Mouse (Mus musculus) activated CD4-positive, CD25-positive, alpha-beta regulatory T cell, adult 4 months (primary cell): ENCODE results near the gene Syt16. TPM values are rescaled to one million over a fixed set of nuclear protein-coding genes. Genes with fewer than 3 reads are reported as not detected.

Experiments
- ATAC-seq: one replicate; pipeline ENCODE4 v1.8.0; 2017
- polyA plus RNA-seq, 2 experiments: library from polyadenylated mRNA; unstranded; fragments of 100-300 nt; shearing (Covaris generic); gene quantifications; one replicate each; pipeline ENCODE4 v1.2.1; 2017

Syt16 gene
- polyA plus RNA-seq, 2 experiments from 2014 or later = not detected

- no peak for ATAC-seq
Measured at GRCm38 (mm10) chr12:74014739-74015270, 17.3 kb downstream of the Syt16 start.

GRCm38 (mm10) chr12:74015491-74015890 lies 18.0 kb downstream of the Syt16 start:
- ATAC-seq = no peak

GRCm38 (mm10) chr12:74023260-74023659 lies 25.8 kb downstream of the Syt16 start:
- ATAC-seq = no peak

GRCm38 (mm10) chr12:74024912-74025311 lies 27.5 kb downstream of the Syt16 start:
- ATAC-seq = no peak

GRCm38 (mm10) chr12:74043225-74043624 lies 45.8 kb downstream of the Syt16 start:
- ATAC-seq = no peak

GRCm38 (mm10) chr12:74043755-74044154 lies 46.3 kb downstream of the Syt16 start:
- no peak for ATAC-seq

- ATAC-seq = no peak
Measured at GRCm38 (mm10) chr12:74044241-74044640, 46.8 kb downstream of the Syt16 start.

GRCm38 (mm10) chr12:74055336-74055931 lies 58.0 kb downstream of the Syt16 start:
- ATAC-seq = no peak

GRCm38 (mm10) chr12:74056162-74056561 lies 58.7 kb downstream of the Syt16 start:
- ATAC-seq = no peak

- ATAC-seq = no peak
Measured at GRCm38 (mm10) chr12:74062547-74062946, 65.1 kb downstream of the Syt16 start.

- no peak for ATAC-seq
Measured at GRCm38 (mm10) chr12:74068912-74069311, 71.5 kb downstream of the Syt16 start.

GRCm38 (mm10) chr12:74075590-74075989 lies 78.1 kb downstream of the Syt16 start:
- ATAC-seq = no peak

- no peak for ATAC-seq
Measured at GRCm38 (mm10) chr12:74076091-74076490, 78.6 kb downstream of the Syt16 start.

- no peak for ATAC-seq
Measured at GRCm38 (mm10) chr12:74081122-74081521, 83.7 kb downstream of the Syt16 start.

- no peak for ATAC-seq
Measured at GRCm38 (mm10) chr12:74084389-74084788, 86.9 kb downstream of the Syt16 start.

- ATAC-seq = no peak
Measured at GRCm38 (mm10) chr12:74087086-74087485, 89.6 kb downstream of the Syt16 start.

- no peak for ATAC-seq
Measured at GRCm38 (mm10) chr12:74089342-74090131, 92.1 kb downstream of the Syt16 start.

GRCm38 (mm10) chr12:74092546-74092945 lies 95.1 kb downstream of the Syt16 start:
- no peak for ATAC-seq

- ATAC-seq = no peak
Measured at GRCm38 (mm10) chr12:74093110-74093509, 95.6 kb downstream of the Syt16 start.

- ATAC-seq = no peak
Measured at GRCm38 (mm10) chr12:74094701-74095100, 97.2 kb downstream of the Syt16 start.

- no peak for ATAC-seq
Measured at GRCm38 (mm10) chr12:74098572-74099290, 101.3 kb downstream of the Syt16 start.

- no peak for ATAC-seq
Measured at GRCm38 (mm10) chr12:74105811-74106513, 108.5 kb downstream of the Syt16 start.

- ATAC-seq = no peak
Measured at GRCm38 (mm10) chr12:74108663-74109081, 111.2 kb downstream of the Syt16 start.
